Mouse (Mus musculus): ENCODE data around the gene Ap1m2.
"Not testable (repeated sequence)": the region's sequence is repeated elsewhere in the genome, so short reads cannot be mapped to it uniquely, and the experiment has no call there.

The Ap1m2 gene

GRCm38 (mm10) chr9:21256349-21256748 is 55.8 kb downstream of the Ap1m2 start:
- not testable (repeated sequence) for DNase-seq

GRCm38 (mm10) chr9:21254690-21255089 is 57.4 kb downstream of the Ap1m2 start:
- no peak for DNase-seq

GRCm38 (mm10) chr9:21251116-21251735 is 60.9 kb downstream of the Ap1m2 start:
- DNase-seq = no peak

GRCm38 (mm10) chr9:21250509-21250908 is 61.6 kb downstream of the Ap1m2 start:
- DNase-seq = no peak

GRCm38 (mm10) chr9:21249629-21250508 is 62.3 kb downstream of the Ap1m2 start:
- DNase-seq = no peak

GRCm38 (mm10) chr9:21248326-21248725 is 63.8 kb downstream of the Ap1m2 start, which contains the start of gene S1pr5:
S1pr5 (minus strand) TSS chr9:21248443.
- no peak for DNase-seq

- no peak for DNase-seq
Observed at GRCm38 (mm10) chr9:21246342-21246741, 65.8 kb downstream of the Ap1m2 start.

GRCm38 (mm10) chr9:21245113-21245487 is 67.0 kb downstream of the Ap1m2 start:
- DNase-seq = no peak

- DNase-seq = peak; percentile 60
Observed at GRCm38 (mm10) chr9:21244428-21245112, 67.6 kb downstream of the Ap1m2 start.

Measured in embryo, embryonic 11 days (tissue).